Mouse (Mus musculus) E14TG2a.4 (cell line): ENCODE data around the gene Tas2r144.

Experiments
- CTCF ChIP-seq: conservative IDR thresholded peaks from 2 replicates; pipeline ENCODE4 v1.5.1; 2014; ENCODE audit warnings: low read length
- NANOG ChIP-seq: IDR thresholded peaks from 2 replicates; pipeline ENCODE4 v1.6.1; 2014; ENCODE audit warnings: borderline replicate concordance, low read length, mixed read lengths
- POU5F1 ChIP-seq: IDR thresholded peaks from 2 replicates; pipeline ENCODE4 v1.6.1; 2014; ENCODE audit warnings: low read length, borderline replicate concordance

- no peak for TF ChIP-seq CTCF
- TF ChIP-seq NANOG: no peak
- TF ChIP-seq POU5F1: no peak
These were observed 45.3 kb downstream of the Tas2r144 start for GRCm38 (mm10) chr6:42260430-42260829.
